Mouse (Mus musculus) ovary, postnatal 10 days (tissue): ENCODE data around the gene Nrg4.

Experiments
- DNase-seq: peaks from one replicate; pipeline ENCODE4 v3.0.0; 2022; ENCODE audit warnings: low spot score

Gene Nrg4

DNA sequence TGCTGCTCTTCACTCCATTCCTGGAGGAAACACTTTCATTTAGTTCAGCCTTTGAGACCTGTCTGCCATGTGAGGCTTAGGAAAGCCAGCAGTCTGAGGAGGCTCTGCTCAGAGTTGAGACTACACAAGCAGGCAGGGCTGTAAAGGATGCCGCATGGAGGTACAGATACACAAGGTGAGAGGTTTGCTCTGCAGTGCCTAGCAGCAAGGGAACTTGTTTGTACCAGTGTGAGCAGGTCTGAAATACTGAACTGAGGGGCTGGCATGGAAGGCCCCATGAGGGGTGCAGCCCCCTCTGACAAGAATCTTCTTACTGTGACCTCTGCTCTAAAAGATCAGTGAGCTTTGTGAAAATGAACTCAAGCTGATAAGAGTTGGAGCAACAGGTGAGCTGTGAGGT lies 113.2 kb downstream of the Nrg4 start:
- no peak for DNase-seq

DNA sequence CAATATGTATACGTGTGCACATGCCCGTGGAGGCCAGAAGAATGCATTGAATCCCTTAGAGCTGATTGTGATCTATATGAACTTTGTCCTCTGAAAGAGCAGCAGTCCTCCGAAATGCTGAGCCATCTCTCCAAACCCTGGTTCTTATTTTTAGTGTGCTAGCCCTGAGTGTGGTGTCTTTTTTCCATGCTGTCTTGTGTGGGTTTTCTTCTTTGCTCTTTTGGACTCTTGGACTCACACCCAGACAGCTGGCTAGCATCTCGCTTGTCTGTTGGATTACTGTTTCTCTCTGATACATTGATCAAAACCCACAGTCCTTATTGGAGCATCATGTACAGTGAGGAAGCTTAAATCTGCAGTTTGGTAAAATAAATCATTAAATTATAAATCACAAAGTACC lies 115.0 kb downstream of the Nrg4 start:
- DNase-seq: no peak

DNA sequence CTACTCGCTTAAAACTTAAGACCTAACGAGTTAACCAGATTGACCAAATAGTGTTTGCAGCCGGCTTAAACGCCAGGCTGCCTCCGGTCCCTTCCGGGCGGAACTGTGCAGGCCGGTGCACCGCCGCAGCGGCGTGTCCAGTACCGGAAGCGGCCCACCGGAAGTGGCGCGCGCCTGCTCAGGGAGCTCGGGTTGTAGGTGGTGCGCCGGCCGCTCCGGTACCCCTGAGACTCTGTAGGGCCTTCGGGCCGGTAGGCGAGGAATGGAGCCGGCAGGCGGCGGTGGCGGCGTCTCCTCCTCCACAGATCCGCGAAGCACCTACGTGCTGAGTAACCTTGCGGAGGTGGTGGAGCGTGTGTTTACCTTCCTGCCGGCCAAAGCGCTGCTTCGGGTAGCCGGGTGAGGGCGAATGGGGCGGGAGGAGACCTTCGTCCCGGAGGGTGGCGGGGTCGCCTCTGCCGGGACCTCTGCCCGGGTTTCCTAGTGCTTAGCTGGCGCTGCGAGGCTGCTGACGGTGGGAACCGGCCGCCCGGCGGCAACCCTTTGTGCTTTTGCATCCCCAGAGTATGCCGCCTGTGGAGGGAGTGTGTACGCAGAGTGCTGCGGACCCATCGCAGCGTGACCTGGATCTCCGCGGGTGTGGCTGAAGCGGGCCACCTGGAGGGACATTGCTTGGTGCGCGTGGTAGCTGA lies 117.7 kb downstream of the Nrg4 start, which contains the start of gene Fbxo22:
Fbxo22 (plus strand) TSS at position 136 of the 692 bp plus-strand sequence.
- DNase-seq: peak; percentile 78

DNA sequence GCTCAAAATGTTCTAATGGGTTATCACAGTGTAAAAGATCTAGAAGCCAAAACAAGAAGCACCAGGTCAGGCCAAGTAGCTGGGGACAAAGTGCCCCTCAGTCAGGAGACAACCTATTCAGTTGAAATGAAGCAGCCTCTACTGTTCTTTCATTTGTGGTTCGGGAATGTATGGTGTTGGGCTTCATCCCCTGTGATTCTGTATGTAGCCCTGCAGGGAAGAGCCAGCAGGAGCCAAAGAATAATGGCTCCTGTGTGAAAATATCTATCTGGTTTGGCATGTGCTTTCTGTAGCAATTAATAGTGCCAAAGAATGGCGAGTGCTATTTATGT lies 118.2 kb downstream of the Nrg4 start:
- DNase-seq: no peak

DNA sequence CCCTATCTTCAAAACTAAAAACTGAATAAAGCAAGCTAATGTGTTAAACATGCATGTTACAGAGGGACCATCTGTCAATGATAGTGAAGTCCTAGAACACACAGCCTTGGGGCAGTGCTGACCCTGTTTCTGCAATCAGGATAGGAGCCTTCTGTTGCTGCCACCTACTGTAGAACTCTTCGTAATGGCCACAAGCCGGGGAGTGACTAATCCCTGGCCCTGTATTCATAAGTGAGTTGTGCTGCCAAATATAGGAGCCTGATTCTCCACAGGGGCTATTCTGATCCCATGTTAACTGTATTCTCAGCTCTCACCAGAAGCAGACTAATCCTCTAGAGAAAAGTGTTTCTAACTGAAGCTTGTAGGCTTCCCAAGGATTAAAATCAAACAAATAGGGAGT lies 127.3 kb downstream of the Nrg4 start:
- DNase-seq: no peak

DNA sequence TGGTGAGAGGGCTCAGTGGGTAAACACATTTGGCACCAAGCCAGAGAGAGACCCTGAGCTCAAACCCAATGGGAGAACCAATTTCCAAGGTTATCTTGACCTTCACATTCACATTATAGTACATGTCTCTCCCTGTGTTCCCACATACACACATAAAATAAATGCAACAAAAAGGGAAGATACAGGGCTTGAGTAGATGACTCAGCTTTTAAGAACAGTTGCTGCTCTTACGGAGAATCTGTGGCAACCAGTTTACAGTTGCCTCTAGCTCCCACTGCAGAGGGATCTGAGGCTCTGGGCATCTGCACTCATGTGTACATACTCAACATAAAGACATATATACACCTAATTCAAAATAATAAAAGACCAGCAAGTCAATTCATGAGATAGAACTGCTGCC lies 128.4 kb downstream of the Nrg4 start:
- no peak for DNase-seq

DNA sequence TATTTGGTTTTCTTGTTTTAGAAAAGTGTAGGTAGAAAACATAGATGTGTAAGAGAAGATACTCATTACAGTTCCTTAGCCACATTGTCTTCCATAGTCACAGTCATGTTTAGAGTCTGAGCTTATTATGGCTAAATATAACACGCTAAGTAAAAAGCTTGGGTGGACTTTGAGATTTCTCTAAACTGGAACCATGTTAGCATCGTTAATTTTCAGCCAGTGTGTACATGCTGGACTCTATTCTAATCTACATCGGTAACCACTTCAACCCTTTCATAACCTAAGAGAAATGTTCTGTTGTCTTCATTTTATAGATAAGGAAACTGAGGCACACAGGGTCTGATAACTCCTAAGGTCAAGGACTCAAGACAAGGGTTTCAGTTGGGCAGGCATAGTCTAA lies 130.8 kb downstream of the Nrg4 start:
- DNase-seq: no peak

DNA sequence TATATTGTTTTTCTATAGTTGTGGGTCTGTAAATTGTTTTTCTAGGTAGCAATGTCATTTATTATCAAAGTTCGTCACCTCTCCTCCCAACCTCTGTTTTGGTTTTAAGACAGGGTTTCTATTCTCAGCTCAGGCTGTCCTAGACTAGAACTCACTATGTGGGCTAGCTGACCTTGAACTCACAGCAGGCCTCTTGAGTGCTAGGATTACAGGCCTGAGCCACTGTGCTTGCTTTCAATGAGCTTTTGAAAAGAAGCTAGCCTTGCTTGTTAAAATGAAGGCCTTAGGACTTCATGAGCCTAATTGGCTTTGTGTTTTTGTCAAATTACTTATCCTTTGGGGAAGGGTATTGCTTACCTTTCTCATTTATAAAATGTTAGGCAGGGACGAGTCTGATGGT lies 152.4 kb downstream of the Nrg4 start:
- no peak for DNase-seq

DNA sequence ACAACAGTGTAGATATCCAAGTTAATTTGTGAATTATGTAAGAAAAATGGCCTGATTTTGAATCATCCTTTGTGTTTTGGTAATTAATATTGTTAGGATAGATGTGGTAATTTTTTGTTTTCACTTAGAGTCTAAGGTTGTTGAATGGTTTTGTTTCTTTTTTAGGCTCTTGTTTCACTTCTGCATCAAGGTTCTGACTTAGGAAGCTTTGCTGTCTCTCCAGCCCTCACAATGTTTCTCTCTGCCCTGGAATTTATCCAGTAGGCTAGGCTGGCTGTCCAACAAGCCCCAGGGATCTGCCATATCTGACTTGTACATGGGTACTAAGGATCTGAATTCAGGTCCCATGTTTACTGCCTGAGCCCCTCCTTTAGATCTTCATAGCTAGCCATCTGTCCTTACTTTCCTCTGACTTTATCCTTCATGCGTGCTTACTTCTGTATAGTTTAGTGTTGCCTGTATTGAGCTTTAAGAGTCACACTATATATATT lies 154.4 kb downstream of the Nrg4 start:
- DNase-seq: no peak

DNA sequence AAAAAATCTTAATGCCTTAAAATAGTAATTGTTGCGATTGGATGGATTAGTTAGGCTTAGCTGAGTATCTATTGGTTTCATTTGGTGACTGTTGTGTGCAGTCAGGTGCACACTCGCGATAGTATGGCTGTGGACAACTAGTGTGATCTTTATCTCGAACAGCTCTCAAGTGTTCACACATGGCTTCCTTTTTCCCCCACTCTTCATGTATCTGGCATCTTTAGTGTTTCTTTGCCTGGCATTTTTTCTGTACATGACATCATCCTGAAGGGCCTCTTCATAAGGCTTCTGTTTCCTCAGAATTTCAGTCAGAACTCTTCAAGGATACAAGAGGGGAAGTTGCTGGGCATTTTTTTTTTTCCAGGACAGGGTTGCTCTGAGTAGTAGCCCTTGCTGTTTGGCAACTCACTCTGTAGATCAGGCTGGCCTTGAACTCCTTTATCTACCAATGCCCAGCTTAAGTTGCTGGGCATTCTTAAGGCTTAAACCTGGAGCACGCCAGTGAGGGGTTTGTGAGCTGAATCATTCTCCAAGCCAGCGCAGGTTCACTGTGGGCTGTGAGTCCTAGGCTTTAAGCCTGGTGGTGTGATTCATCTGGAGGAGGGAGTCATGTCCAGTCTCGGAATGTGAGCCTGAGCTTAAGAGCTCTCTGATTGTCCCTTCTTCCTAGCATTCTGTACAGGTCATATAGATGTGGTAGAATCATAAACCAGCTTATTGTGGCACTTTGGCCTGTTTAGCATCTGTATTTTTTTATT lies 155.8 kb downstream of the Nrg4 start:
- DNase-seq: no peak
